Mouse (Mus musculus) cerebellum, postnatal 25 days (tissue): ENCODE data around the gene Vwa7.
A peak's percentile ranks its signal among the peaks of the same experiment; 100 is the strongest.
"Not testable (repeated sequence)": the region's sequence is repeated elsewhere in the genome, so short reads cannot be mapped to it uniquely, and the experiment has no call there.

Experiments used
- DNase-seq, 2 experiments: peaks; one replicate each; pipeline ENCODE4 v3.0.0; 2021; ENCODE audit warnings: mixed read lengths in 2 of 2

Gene Vwa7

GRCm38 (mm10) chr17:35022541-35023060, 6.2 kb downstream of the Vwa7 start:
- DNase-seq: peak in 1 of 2 experiments; percentile 8

DNA sequence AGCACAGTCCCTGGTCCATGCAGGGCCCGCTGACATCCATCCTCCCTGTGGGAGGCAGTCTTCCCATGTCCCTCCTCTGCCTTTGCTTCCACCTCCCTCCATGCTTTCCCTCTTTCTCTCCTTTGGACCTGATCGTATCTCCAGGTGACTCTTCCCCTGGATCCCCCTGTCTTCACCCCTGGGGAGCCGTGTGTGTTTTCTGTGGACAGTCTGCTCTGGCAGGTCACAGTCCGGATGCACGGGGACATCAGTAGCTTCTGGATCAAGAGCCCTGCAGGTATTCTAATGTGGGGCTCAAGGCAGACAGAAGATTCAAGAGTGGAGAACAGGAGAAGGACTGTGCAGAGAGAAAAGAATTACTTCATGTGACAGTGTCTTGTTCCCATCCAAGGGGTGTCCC, 6.8 kb downstream of the Vwa7 start:
- peak in 1 of 2 experiments; percentile 5 for DNase-seq

DNA sequence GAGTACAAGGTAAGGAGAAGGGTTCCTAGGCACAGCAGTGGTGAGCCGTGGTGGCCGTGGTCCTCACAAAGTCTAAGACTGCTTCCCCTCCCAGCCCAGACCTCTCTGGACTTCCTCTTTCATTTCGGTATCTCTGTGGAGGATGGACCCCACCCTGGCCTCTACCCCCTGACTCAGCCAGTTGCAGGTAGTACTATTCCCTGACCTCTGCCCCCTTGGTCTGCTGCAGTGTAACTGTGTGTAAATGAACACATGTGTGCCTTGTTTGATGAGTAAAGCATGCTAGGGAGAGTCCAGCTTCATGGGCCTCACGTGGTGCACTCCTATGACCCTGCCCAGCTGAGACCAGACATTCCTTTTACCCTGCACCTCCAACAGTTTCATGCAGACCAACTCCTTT, 7.4 kb downstream of the Vwa7 start:
- peak in 1 of 2 experiments; percentile 2 for DNase-seq

GRCm38 (mm10) chr17:35024261-35024660, 7.9 kb downstream of the Vwa7 start:
- DNase-seq: peak; percentile 9 to 13

- peak in 1 of 2 experiments; percentile 13 for DNase-seq
Observed at GRCm38 (mm10) chr17:35024691-35025488, 8.5 kb downstream of the Vwa7 start.

- DNase-seq: peak in 1 of 2 experiments; percentile 11
Observed at GRCm38 (mm10) chr17:35026206-35026605, 9.8 kb downstream of the Vwa7 start.

- DNase-seq: peak; percentile 43 to 60
Observed at GRCm38 (mm10) chr17:35027277-35028068, 11.1 kb downstream of the Vwa7 start, which contains the start of gene Sapcd1. Gene Sapcd1 (minus strand): TSS chr17:35028016.

DNA sequence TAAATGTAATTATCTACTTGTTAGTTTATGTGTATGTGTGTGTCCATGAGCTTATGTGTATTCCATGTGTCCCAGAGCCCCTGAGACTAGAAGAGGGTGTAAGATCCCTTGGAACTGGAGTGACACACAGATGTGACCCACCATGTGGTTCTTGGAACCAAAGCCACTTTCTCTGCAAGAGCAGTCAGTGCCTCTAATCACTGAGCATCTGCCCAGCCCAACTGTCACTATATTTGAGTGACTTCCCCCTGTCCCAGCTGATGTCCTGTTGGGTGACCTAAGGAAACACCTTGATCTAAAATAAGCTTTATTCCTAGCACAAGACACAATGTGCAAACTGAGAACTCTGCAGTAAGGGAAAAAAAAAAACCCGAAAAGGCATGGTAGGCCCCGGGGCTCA, 11.9 kb downstream of the Vwa7 start:
- DNase-seq: no peak

GRCm38 (mm10) chr17:35029691-35030532, 13.5 kb downstream of the Vwa7 start:
- DNase-seq: peak in 1 of 2 experiments; percentile 41

DNA sequence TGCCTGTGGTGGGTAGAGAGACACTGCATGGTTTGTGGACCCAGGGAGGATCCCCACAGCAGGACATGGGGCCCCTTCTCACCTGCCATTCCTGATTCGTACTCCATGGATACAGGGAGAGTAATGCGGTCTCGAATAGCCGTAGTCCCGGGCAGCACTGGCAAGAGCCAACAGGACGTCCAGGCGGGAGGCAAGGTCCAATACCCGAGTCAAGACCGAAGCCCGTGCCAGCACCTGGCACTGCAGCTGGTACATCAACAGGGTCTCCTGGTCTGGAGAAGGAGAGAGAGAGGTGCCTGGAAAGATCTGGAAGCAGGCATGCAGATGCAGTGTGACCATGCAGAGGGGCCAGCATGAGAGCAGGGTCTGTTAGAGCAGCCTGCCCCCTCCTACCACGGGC, 14.9 kb downstream of the Vwa7 start:
- no peak for DNase-seq

DNA sequence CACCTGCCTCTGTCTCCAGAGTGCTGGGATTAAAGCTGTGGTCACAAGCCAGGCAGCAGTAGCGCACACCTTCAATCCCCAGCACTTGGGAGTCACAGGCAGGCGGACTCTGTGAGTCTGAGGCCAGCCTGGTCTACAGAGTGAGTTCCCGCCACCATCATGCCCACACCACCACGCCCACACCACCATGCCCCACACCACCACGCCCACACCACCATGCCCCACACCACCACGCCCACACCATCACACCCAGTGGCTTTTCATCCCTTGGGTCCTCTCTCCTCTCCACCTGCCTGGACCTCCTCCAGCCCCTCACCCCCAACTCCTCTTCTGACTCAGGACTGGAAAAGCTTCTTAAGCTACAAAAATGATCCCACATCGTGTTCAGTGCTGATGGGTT, 15.5 kb downstream of the Vwa7 start:
- no peak for DNase-seq

DNA sequence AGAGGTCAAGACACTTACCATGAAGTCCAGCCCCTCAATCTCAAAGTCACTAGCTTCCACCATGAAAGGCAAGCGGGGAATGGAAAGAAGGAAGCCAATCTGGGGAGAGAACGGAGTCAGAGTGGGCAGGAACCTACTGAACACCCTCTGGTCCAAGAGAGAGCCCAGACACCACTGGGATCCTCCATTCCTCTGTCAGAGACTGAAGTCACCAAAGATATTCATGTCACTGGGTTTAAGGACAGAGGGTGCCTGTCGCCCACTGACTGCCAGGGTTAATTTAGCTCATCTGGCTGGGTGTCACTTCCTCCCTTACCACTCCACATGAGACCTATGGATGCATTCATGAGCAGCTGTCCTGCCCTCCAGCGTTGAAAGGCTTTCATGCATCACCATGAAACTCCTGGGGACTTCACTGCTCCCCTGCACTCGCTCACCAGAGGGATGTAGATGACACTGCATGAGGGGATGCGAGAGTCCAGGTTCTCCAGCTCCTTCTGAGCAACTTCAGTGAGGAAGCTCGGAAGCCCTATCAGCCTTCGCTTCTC, 16.0 kb downstream of the Vwa7 start:
- DNase-seq: no peak

GRCm38 (mm10) chr17:35033703-35034102, 17.3 kb downstream of the Vwa7 start:
- not testable (repeated sequence) for DNase-seq

GRCm38 (mm10) chr17:35034896-35035295, 18.5 kb downstream of the Vwa7 start:
- no peak for DNase-seq

GRCm38 (mm10) chr17:35039121-35039873, 22.9 kb downstream of the Vwa7 start:
- no peak for DNase-seq

GRCm38 (mm10) chr17:35043794-35044193, 27.4 kb downstream of the Vwa7 start:
- no peak for DNase-seq

- DNase-seq: no peak
Observed at GRCm38 (mm10) chr17:35044904-35045806, 28.8 kb downstream of the Vwa7 start.

- DNase-seq: no peak
Observed at GRCm38 (mm10) chr17:35045807-35046680, 29.7 kb downstream of the Vwa7 start.
